Mouse (Mus musculus): ENCODE results near the gene Phlpp1. TPM values are rescaled to one million over a fixed set of nuclear protein-coding genes. Genes with fewer than 3 reads are reported as not detected.

Gene Phlpp1
- polyA plus RNA-seq, 1 experiment from 2014 or later: 10.7 TPM

GRCm38 (mm10) chr1:106145055-106145454, 26.5 kb upstream of the Phlpp1 start:
- no peaks in the 10 kb centered on the region for H3K27me3 ChIP-seq (ENCODE audit: control insufficient read depth, insufficient read depth, low read length)
- no peak overlapping the region for H3K9ac ChIP-seq (replicated peaks; ENCODE audit: low read length)
- no peaks in the 10 kb centered on the region for H3K36me3 ChIP-seq (ENCODE audit: control insufficient read depth, insufficient read depth, low read length)
- WGBS: 50% methylated on average over 1 of the region's 1 CpGs
- peaks cover 10% of the 10 kb centered on the region for H3K4me1 ChIP-seq (ENCODE audit: control insufficient read depth, insufficient read depth, low read length)
- H3K27ac ChIP-seq (replicated peaks; ENCODE audit: low read depth, low read length): no peak overlapping the region
- H3K4me2 ChIP-seq (ENCODE audit: low read length): no peak overlapping the region
- ATAC-seq (ENCODE audit: low FRiP score, low TSS enrichment) (no peak), DNase-seq (no peak)
- H3K4me3 ChIP-seq (replicated peaks; ENCODE audit: low read depth, low read length): no peak overlapping the region
- no peaks in the 10 kb centered on the region for H3K9me3 ChIP-seq (ENCODE audit: control insufficient read depth, low read length)

- no peak for DNase-seq
- no peak overlapping the region for H3K9ac ChIP-seq (replicated peaks; ENCODE audit: low read length)
- ATAC-seq (ENCODE audit: low FRiP score, low TSS enrichment): no peak
- WGBS: 82% methylated on average over 4 of the region's 4 CpGs
- H3K4me1 ChIP-seq (ENCODE audit: control insufficient read depth, insufficient read depth, low read length): peaks cover 10% of the 10 kb centered on the region
- no peak overlapping the region for H3K4me2 ChIP-seq (ENCODE audit: low read length)
- H3K9me3 ChIP-seq (ENCODE audit: control insufficient read depth, low read length): no peaks in the 10 kb centered on the region
- no peak overlapping the region for H3K27ac ChIP-seq (replicated peaks; ENCODE audit: low read depth, low read length)
- no peaks in the 10 kb centered on the region for H3K27me3 ChIP-seq (ENCODE audit: control insufficient read depth, insufficient read depth, low read length)
- H3K4me3 ChIP-seq (replicated peaks; ENCODE audit: low read depth, low read length): no peak overlapping the region
- H3K36me3 ChIP-seq (ENCODE audit: control insufficient read depth, insufficient read depth, low read length): no peaks in the 10 kb centered on the region
Observed at GRCm38 (mm10) chr1:106145565-106146190, 25.9 kb upstream of the Phlpp1 start.

DNA sequence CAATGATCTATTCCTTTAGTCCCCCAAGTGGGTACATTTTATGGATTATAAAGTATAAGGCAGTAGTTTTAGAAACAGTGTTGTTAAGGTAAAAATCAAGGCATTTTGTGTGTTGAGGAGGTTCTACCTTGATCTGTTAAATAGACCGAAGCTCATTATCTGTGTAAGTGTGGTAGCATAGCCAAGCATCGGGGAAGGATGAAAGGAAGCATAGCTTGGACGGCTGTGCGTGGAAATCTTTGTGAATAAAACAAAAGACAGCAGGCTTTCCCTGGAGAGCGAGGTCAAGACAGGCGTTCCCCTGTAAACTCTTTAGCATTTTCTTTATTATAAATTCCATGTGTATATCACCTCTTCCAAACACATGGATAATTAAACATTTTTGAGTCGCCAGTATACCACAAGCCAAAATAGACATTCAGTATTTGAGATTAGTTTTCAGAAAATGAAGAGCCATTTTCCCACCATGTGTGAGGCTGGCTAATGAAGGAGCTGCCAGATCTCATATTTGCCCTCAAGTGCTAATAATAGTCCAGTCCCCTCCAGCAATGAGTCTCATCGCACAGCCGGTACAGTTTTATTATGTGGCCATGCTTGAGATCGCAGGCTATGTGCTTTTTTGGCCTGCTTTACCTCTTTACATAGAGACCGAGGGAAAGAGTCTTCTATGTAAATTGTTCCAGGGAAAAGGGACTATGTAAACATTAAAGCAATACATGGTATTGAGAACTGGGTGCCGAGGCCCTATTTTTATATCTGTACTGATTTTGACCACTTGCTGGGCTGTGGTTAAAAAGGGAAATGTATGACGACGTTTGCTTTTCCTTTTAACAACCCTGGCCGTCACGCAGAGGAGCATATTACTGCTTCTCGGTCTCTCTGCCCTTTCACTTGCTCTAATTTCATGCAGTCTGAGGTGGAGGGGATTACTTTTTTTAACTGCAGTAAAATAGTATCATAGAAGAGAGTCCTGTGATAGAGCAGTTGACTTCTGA, 22.9 kb upstream of the Phlpp1 start:
- no peak overlapping the region for H3K4me3 ChIP-seq (replicated peaks; ENCODE audit: low read depth, low read length)
- 33% methylated on average over 17 of the region's 17 CpGs for WGBS
- H3K4me1 ChIP-seq (ENCODE audit: control insufficient read depth, insufficient read depth, low read length): peaks cover 7% of the 10 kb centered on the region
- peak overlapping the region; percentile 62 for H3K27ac ChIP-seq (replicated peaks; ENCODE audit: low read depth, low read length)
- H3K36me3 ChIP-seq (ENCODE audit: control insufficient read depth, insufficient read depth, low read length): no peaks in the 10 kb centered on the region
- H3K27me3 ChIP-seq (ENCODE audit: control insufficient read depth, insufficient read depth, low read length): no peaks in the 10 kb centered on the region
- no peaks in the 10 kb centered on the region for H3K9me3 ChIP-seq (ENCODE audit: control insufficient read depth, low read length)
- ATAC-seq (ENCODE audit: low FRiP score, low TSS enrichment) (peak; percentile 62; the same call in 1 of the 2 replicates), DNase-seq (peak; percentile 57)
- no peak overlapping the region for H3K9ac ChIP-seq (replicated peaks; ENCODE audit: low read length)
- 0 out of 2 replicates have a peak overlapping the region, but pooled peaks have one; percentile 2 for H3K4me2 ChIP-seq (ENCODE audit: low read length)

- Histone ChIP-seq H3K4me2 (ENCODE audit: low read length) (no peak overlapping the region), H3K4me1 (ENCODE audit: control insufficient read depth, insufficient read depth, low read length) (peaks cover 7% of the 10 kb centered on the region), H3K9me3 (ENCODE audit: control insufficient read depth, low read length) (no peaks in the 10 kb centered on the region), H3K27me3 (ENCODE audit: control insufficient read depth, insufficient read depth, low read length) (no peaks in the 10 kb centered on the region), H3K9ac (replicated peaks; ENCODE audit: low read length) (no peak overlapping the region), H3K4me3 (replicated peaks; ENCODE audit: low read depth, low read length) (no peak overlapping the region), H3K27ac (replicated peaks; ENCODE audit: low read depth, low read length) (no peak overlapping the region), H3K36me3 (ENCODE audit: control insufficient read depth, insufficient read depth, low read length) (no peaks in the 10 kb centered on the region)
- DNase-seq: no peak
- WGBS: 83% methylated on average over 12 of the region's 12 CpGs
- no peak for ATAC-seq (ENCODE audit: low FRiP score, low TSS enrichment)
Observed at GRCm38 (mm10) chr1:106151846-106152245, 19.7 kb upstream of the Phlpp1 start.

- no peaks in the 10 kb centered on the region for H3K36me3 ChIP-seq (ENCODE audit: control insufficient read depth, insufficient read depth, low read length)
- H3K4me1 ChIP-seq (ENCODE audit: control insufficient read depth, insufficient read depth, low read length): peaks cover 7% of the 10 kb centered on the region
- ATAC-seq (ENCODE audit: low FRiP score, low TSS enrichment) (no peak), DNase-seq (no peak)
- no peak overlapping the region for H3K9ac ChIP-seq (replicated peaks; ENCODE audit: low read length)
- H3K27ac ChIP-seq (replicated peaks; ENCODE audit: low read depth, low read length): no peak overlapping the region
- H3K4me2 ChIP-seq (ENCODE audit: low read length): no peak overlapping the region
- no peaks in the 10 kb centered on the region for H3K27me3 ChIP-seq (ENCODE audit: control insufficient read depth, insufficient read depth, low read length)
- H3K9me3 ChIP-seq (ENCODE audit: control insufficient read depth, low read length): no peaks in the 10 kb centered on the region
- H3K4me3 ChIP-seq (replicated peaks; ENCODE audit: low read depth, low read length): no peak overlapping the region
Observed at GRCm38 (mm10) chr1:106152742-106153141, 18.8 kb upstream of the Phlpp1 start.

GRCm38 (mm10) chr1:106154590-106154989, 17.0 kb upstream of the Phlpp1 start:
- DNase-seq (no peak), ATAC-seq (ENCODE audit: low FRiP score, low TSS enrichment) (no peak)
- no peaks in the 10 kb centered on the region for H3K4me1 ChIP-seq (ENCODE audit: control insufficient read depth, insufficient read depth, low read length)
- no peaks in the 10 kb centered on the region for H3K27me3 ChIP-seq (ENCODE audit: control insufficient read depth, insufficient read depth, low read length)
- H3K9me3 ChIP-seq (ENCODE audit: control insufficient read depth, low read length): no peaks in the 10 kb centered on the region
- H3K4me3 ChIP-seq (replicated peaks; ENCODE audit: low read depth, low read length): no peak overlapping the region
- WGBS: 89% methylated on average over 7 of the region's 7 CpGs
- H3K4me2 ChIP-seq (ENCODE audit: low read length): no peak overlapping the region
- H3K9ac ChIP-seq (replicated peaks; ENCODE audit: low read length): no peak overlapping the region
- H3K36me3 ChIP-seq (ENCODE audit: control insufficient read depth, insufficient read depth, low read length): no peaks in the 10 kb centered on the region
- no peak overlapping the region for H3K27ac ChIP-seq (replicated peaks; ENCODE audit: low read depth, low read length)

GRCm38 (mm10) chr1:106155087-106155567, 16.4 kb upstream of the Phlpp1 start:
- no peak overlapping the region for H3K27ac ChIP-seq (replicated peaks; ENCODE audit: low read depth, low read length)
- no peaks in the 10 kb centered on the region for H3K27me3 ChIP-seq (ENCODE audit: control insufficient read depth, insufficient read depth, low read length)

GRCm38 (mm10) chr1:106155702-106156101, 15.8 kb upstream of the Phlpp1 start:
- no peak for DNase-seq
- no peak overlapping the region for H3K9ac ChIP-seq (replicated peaks; ENCODE audit: low read length)
- H3K36me3 ChIP-seq (ENCODE audit: control insufficient read depth, insufficient read depth, low read length): no peaks in the 10 kb centered on the region
- ATAC-seq (ENCODE audit: low FRiP score, low TSS enrichment): no peak
- no peaks in the 10 kb centered on the region for H3K4me1 ChIP-seq (ENCODE audit: control insufficient read depth, insufficient read depth, low read length)
- H3K4me3 ChIP-seq (replicated peaks; ENCODE audit: low read depth, low read length): no peak overlapping the region
- no peak overlapping the region for H3K4me2 ChIP-seq (ENCODE audit: low read length)
- no peaks in the 10 kb centered on the region for H3K27me3 ChIP-seq (ENCODE audit: control insufficient read depth, insufficient read depth, low read length)
- no peaks in the 10 kb centered on the region for H3K9me3 ChIP-seq (ENCODE audit: control insufficient read depth, low read length)
- no peak overlapping the region for H3K27ac ChIP-seq (replicated peaks; ENCODE audit: low read depth, low read length)
- WGBS: 83% methylated on average over 6 of the region's 6 CpGs

More at GRCm38 (mm10) chr1:106155087-106155567, 16.4 kb upstream of the Phlpp1 start:
- no peaks in the 10 kb centered on the region for H3K36me3 ChIP-seq (ENCODE audit: control insufficient read depth, insufficient read depth, low read length)
- DNase-seq: peak; percentile 43
- H3K9ac ChIP-seq (replicated peaks; ENCODE audit: low read length): no peak overlapping the region
- WGBS: 64% methylated on average over 10 of the region's 10 CpGs
- H3K4me1 ChIP-seq (ENCODE audit: control insufficient read depth, insufficient read depth, low read length): no peaks in the 10 kb centered on the region
- H3K9me3 ChIP-seq (ENCODE audit: control insufficient read depth, low read length): no peaks in the 10 kb centered on the region
- no peak overlapping the region for H3K4me2 ChIP-seq (ENCODE audit: low read length)
- no peak overlapping the region for H3K4me3 ChIP-seq (replicated peaks; ENCODE audit: low read depth, low read length)
- ATAC-seq (ENCODE audit: low FRiP score, low TSS enrichment): no peak
